Mouse (Mus musculus) intestine, postnatal 0 days (tissue): Measurements from ENCODE around the gene Satb2. TPM values are rescaled to one million over a fixed set of nuclear protein-coding genes. Genes with fewer than 3 reads are reported as not detected.

Source experiments
- ATAC-seq: fragments of 200-750 bp; cut with Nextera tagmentation; 2 replicates; pipeline ENCODE4 v1.8.0; 2017; ENCODE audit warnings: mild to moderate bottlenecking, moderate TSS enrichment, moderate library complexity
- H3K27ac ChIP-seq: fragments of 300-500 bp; sonication (generic); 2 replicates; pipeline ENCODE4 v1.5.1; 2014; ENCODE audit warnings: mild to moderate bottlenecking, low read depth, low read length, moderate library complexity
- H3K27me3 ChIP-seq: fragments of 300-500 bp; sonication (generic); replicated peaks from 2 replicates; pipeline ENCODE4 v1.6.1; 2014; ENCODE audit warnings: low read length, mixed read lengths; ENCODE audit not compliant: control insufficient read depth, insufficient read depth
- H3K36me3 ChIP-seq: fragments of 300-500 bp; sonication (generic); 2 replicates; pipeline ENCODE4 v1.6.1; 2014; ENCODE audit warnings: mild to moderate bottlenecking, moderate library complexity; ENCODE audit not compliant: control insufficient read depth, insufficient read depth
- H3K4me1 ChIP-seq: fragments of 300-500 bp; sonication (generic); replicated peaks from 2 replicates; pipeline ENCODE4 v1.6.1; 2014; ENCODE audit warnings: antibody characterized with exemption, low read length, mixed read lengths; ENCODE audit not compliant: control insufficient read depth, insufficient read depth
- H3K4me2 ChIP-seq: fragments of 300-500 bp; sonication (generic); replicated peaks from 2 replicates; pipeline ENCODE4 v1.6.1; 2014; ENCODE audit warnings: low read depth, mild to moderate bottlenecking, moderate library complexity
- H3K4me3 ChIP-seq: fragments of 300-500 bp; sonication (generic); 2 replicates; pipeline ENCODE4 v1.5.1; 2014; ENCODE audit warnings: low read depth, low read length
- H3K9ac ChIP-seq: fragments of 300-500 bp; sonication (generic); 2 replicates; pipeline ENCODE4 v1.6.1; 2014; ENCODE audit warnings: mild to moderate bottlenecking, low read depth, low read length
- H3K9me3 ChIP-seq: fragments of 300-500 bp; sonication (generic); 2 replicates; pipeline ENCODE4 v1.6.1; 2016; ENCODE audit warnings: mixed run types; ENCODE audit not compliant: control insufficient read depth
- CTCF ChIP-seq: sonication (generic); IDR thresholded peaks from 2 replicates; pipeline ENCODE4 v1.5.1; 2016; ENCODE audit warnings: low read depth, mild to moderate bottlenecking, control low read depth, antibody characterized with exemption, moderate library complexity
- WGBS: fragments of 180-500 bp; shearing (Covaris S2); extraction: QIAGEN DNeasy Blood & Tissue Kit; methylation state at CpG from one replicate; pipeline ENCODE4 v1.1.7; 2014; 5-methylcytosine and 5-hydroxymethylcytosine counted together
- polyA plus RNA-seq: library from polyadenylated mRNA; unstranded; fragments of >200 nt; fragmentation: Nextera tagmentation; extraction: Ambion mirVana; gene quantifications from 2 replicates; pipeline ENCODE4 v1.2.1, GENCODE M21; 2015

The Satb2 gene
- polyA plus RNA-seq, result 1.6 and 2.4 TPM in 2 replicates

DNA sequence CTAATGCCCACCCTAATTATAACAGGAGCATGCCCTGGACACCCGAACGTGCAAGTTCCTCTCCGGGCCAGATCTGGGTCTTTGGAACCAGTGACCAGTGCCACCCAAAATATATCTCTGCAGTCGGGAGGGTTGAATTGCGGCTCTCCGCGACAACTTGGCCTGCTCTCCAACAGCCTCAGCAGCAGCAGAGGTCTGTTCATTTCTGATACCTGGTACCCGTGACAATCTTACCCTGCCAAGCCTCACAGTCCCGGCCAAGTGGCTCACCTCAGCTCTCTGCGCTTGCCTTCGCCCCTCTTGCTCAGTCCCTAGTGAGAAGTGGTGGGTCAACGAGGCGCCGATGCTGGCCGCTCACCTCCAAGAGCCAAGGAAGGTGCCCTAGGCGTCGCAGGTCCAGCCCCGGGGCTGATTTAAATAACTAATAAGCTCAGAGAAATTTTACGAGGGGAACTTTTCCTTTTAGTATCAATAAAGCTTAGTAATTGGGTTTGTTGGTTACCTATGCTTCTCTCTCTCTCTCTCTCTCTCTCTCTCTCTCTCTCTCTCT, at the start of gene Satb2:
Gene Satb2, minus strand, starts transcription at position 500 of the 550 bp plus-strand sequence.
- H3K9me3 ChIP-seq, result no peaks in the 10 kb centered on the region
- H3K27ac ChIP-seq, result no peak within 1 kb of the TSS
- no peak within 1 kb of the TSS for H3K9ac ChIP-seq
- no peaks in the 10 kb centered on the region for H3K4me1 ChIP-seq
- no peaks in the 10 kb centered on the region for H3K36me3 ChIP-seq
- H3K4me3 ChIP-seq, result peak within 1 kb of the TSS; percentile 29
- TF ChIP-seq CTCF, result no peak
- WGBS, result 21% methylated on average over 19 of the region's 19 CpGs
- peak within 1 kb of the TSS; percentile 66 for H3K4me2 ChIP-seq
- peaks cover 63% of the 10 kb centered on the region for H3K27me3 ChIP-seq
- ATAC-seq, result no peak

DNA sequence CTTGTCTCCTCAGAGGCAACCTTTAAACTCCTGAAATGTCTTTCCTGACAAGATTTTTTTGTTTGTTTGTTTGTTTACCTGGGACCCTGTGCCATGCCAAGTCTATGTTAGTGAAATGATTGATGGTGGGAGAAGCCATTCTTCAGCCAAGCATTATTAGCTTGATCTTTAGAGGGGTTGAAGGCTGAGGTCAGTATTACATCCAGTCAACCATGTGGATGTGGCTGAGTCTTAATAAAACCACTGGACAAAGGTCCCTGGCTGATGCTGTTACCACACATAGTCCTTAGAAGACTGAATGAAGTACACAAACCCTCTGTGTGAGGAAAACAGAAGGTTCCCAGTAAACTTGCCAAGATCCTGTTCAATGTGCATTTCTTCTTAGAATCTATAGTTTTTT, 40.5 kb upstream of the Satb2 start:
- no peak overlapping the region for H3K4me3 ChIP-seq
- no peak overlapping the region for H3K9ac ChIP-seq
- H3K36me3 ChIP-seq, result no peaks in the 10 kb centered on the region
- TF ChIP-seq CTCF, result no peak
- H3K27ac ChIP-seq, result no peak overlapping the region
- ATAC-seq, result no peak
- H3K27me3 ChIP-seq, result no peaks in the 10 kb centered on the region
- H3K4me1 ChIP-seq, result no peaks in the 10 kb centered on the region
- H3K4me2 ChIP-seq, result no peak overlapping the region
- no peaks in the 10 kb centered on the region for H3K9me3 ChIP-seq

DNA sequence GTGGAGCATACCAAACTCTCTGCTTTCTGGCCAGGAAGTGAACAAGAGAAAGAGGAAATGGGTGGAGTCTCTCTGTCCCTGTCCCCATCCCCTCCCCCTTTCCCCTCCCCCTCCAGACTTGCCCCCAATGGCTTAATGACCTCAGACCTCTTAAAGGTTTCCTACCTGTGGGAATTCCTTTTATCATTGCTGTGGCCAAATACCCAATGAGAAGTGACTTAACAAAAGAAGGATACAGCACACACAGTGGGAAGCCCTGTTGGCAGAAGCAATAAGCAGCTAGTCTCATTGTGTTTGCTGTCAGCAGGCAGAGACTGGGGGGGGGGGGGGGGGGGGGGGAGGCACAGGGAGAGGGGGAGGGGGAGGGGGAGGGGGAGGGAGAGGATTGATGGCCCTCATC, 35.4 kb upstream of the Satb2 start:
- H3K27me3 ChIP-seq, result no peaks in the 10 kb centered on the region
- ATAC-seq, result no peak
- no peak overlapping the region for H3K9ac ChIP-seq
- no peak overlapping the region for H3K4me2 ChIP-seq
- no peak overlapping the region for H3K4me3 ChIP-seq
- H3K9me3 ChIP-seq, result no peaks in the 10 kb centered on the region
- H3K36me3 ChIP-seq, result no peaks in the 10 kb centered on the region
- no peak overlapping the region for H3K27ac ChIP-seq
- no peak for TF ChIP-seq CTCF
- no peaks in the 10 kb centered on the region for H3K4me1 ChIP-seq

DNA sequence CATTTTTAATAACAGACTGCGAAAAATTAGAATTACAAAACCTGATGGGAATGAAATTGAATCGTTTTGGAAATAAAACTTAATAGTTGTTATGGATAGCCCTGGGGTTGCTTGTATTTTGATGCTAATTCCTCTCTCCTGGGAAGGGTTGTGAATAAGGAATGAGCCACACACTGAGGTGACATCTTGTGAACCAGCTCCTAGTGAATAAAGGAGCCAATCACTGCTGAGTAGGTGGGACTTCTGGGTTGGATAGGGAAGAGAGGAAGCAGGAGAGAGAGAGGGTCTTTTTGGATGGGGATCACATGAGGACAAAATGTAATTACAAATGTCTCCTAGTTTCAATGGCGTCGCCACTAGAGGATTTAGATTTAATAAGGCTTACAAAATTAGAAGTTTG, 30.7 kb upstream of the Satb2 start:
- ATAC-seq, result no peak

DNA sequence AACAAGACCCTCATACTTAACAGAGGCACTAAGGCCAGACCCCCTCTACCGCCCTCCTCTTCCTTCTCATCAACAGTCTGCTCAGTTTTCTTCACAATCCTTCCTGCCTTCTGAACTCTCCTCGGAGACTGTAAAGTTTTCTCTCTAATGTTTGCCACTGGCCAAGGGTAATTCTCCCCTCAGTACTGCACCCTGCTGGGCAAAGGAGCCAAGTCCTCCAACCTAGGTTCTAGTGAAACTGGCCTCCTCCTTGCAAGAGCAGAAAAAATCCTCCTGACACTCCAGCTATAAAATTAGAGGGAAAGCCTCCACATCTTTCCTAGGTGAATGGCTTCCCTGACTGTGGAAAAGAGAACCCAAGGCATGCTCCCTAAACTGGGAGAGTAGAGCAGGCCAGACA, 16.6 kb upstream of the Satb2 start:
- H3K4me1 ChIP-seq, result no peaks in the 10 kb centered on the region
- peak; percentile 59 for TF ChIP-seq CTCF
- no peak for ATAC-seq
- H3K9me3 ChIP-seq, result no peaks in the 10 kb centered on the region
- H3K9ac ChIP-seq, result no peak overlapping the region
- 46% methylated on average over 2 of the region's 2 CpGs for WGBS
- no peak overlapping the region for H3K4me2 ChIP-seq
- H3K27ac ChIP-seq, result no peak overlapping the region
- H3K36me3 ChIP-seq, result no peaks in the 10 kb centered on the region
- no peaks in the 10 kb centered on the region for H3K27me3 ChIP-seq
- no peak overlapping the region for H3K4me3 ChIP-seq

More for the DNA sequence above, 30.7 kb upstream of the Satb2 start:
- Histone ChIP-seq H3K27me3 (no peaks in the 10 kb centered on the region), H3K4me3 (no peak overlapping the region), H3K27ac (no peak overlapping the region), H3K9me3 (no peaks in the 10 kb centered on the region), H3K9ac (no peak overlapping the region), H3K4me1 (no peaks in the 10 kb centered on the region), H3K36me3 (no peaks in the 10 kb centered on the region), H3K4me2 (no peak overlapping the region)
- WGBS, result 73% methylated on average over 4 of the region's 4 CpGs
- TF ChIP-seq CTCF, result no peak

DNA sequence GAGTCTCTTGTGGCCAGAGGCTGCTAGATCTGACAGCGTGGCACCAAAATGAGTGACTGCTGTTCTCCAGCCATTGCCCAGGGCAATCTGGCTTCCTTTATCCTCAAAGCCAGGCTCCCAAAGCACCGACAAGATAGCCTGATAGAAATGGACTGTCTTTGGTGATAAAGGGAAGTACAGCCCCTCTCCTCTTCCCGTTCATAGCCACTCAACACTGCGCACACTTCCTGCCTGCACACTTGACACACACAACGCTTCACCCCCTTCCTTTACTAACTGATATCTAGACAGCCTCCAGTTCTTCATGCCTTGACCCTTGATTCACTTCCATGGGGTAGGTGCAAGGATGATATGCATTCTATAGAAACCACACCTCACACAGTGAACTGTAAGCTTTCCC, 13.9 kb upstream of the Satb2 start:
- WGBS, result 63% methylated on average over 5 of the region's 5 CpGs
- H3K36me3 ChIP-seq, result no peaks in the 10 kb centered on the region
- no peak overlapping the region for H3K9ac ChIP-seq
- no peaks in the 10 kb centered on the region for H3K4me1 ChIP-seq
- no peak for ATAC-seq
- H3K4me2 ChIP-seq, result no peak overlapping the region
- no peaks in the 10 kb centered on the region for H3K9me3 ChIP-seq
- H3K27ac ChIP-seq, result no peak overlapping the region
- no peak overlapping the region for H3K4me3 ChIP-seq
- no peaks in the 10 kb centered on the region for H3K27me3 ChIP-seq
- no peak for TF ChIP-seq CTCF

DNA sequence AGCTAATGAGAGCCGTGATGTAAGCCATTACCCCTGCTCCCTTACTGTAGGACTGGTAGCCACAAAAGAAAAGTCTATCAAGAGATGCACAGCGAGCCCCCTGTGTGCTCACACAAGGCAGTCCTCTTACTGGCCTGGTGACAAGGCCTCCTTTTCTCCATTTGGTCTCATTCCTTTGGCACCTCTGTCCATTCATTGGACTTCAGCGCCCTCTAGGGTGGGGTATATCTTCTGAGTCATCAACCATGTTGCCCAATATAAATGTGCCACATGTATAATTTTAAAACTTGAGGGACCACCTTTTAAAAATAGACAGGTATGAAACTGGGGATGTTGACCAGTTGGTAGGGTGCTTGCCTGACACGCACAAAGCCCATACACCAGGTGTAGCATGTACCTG, 13.2 kb upstream of the Satb2 start:
- Histone ChIP-seq H3K36me3 (no peaks in the 10 kb centered on the region), H3K9ac (no peak overlapping the region), H3K4me3 (no peak overlapping the region), H3K9me3 (no peaks in the 10 kb centered on the region), H3K4me2 (no peak overlapping the region), H3K4me1 (no peaks in the 10 kb centered on the region), H3K27ac (no peak overlapping the region), H3K27me3 (no peaks in the 10 kb centered on the region)
- peak; percentile 68 for TF ChIP-seq CTCF
- WGBS, result 55% methylated on average over 4 of the region's 4 CpGs
- no peak for ATAC-seq
